Mouse (Mus musculus) WW6 (cell line): ENCODE measurements around the gene Shisa7.
"Not testable (repeated sequence)": the region's sequence is repeated elsewhere in the genome, so short reads cannot be mapped to it uniquely, and the experiment has no call there.

Experiments used
- DNase-seq: peaks from one replicate; pipeline ENCODE4 v3.0.0-alpha.2; 2013; ENCODE audit warnings: low read depth, low spot score

Shisa7 gene

DNA sequence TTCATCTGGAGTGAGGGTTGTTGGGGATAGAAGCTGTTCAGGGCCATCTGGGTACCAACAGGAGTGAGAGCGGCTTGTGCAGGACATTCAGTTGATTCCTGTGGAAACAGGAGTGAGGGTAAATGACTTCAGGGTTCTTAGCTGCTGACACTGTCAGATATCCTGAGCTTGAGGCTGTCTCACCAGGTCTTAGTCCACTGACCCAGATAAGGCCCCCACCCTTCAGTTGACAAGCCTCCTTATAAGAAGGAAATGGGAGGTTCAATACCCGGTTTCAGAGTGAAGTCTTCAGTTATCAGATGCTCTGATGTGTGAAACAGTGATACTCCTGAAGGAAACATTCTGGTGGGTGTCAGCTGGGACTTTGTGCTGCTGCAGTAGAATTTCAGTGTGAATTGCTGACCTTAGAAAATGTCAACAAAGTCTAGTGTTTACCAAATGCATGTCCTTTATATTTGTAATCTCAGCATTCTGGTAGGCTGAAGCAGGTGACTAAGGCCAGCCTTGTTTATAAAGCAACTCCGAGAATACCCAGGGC lies 49.8 kb downstream of the Shisa7 start:
- DNase-seq, result no peak

DNA sequence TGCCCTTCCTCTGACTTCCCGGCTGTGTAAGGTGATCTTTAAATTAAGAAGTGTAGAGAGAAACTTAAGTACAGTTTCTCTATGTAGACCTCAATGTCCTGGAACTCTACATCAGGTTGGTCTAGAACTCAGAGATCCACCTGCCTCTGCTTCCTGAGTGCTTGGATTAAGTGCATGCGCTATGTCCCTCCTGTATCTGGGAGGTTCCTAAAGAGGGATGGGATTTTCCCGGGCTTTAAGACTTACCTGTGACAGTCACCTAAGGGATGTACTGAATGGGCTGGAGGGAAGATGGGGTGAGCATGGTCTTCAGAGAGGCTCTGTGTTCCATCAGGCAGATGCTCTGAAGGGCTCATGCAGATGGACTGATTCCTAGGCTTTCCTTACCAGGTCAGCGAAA lies 50.8 kb downstream of the Shisa7 start:
- no peak for DNase-seq

DNA sequence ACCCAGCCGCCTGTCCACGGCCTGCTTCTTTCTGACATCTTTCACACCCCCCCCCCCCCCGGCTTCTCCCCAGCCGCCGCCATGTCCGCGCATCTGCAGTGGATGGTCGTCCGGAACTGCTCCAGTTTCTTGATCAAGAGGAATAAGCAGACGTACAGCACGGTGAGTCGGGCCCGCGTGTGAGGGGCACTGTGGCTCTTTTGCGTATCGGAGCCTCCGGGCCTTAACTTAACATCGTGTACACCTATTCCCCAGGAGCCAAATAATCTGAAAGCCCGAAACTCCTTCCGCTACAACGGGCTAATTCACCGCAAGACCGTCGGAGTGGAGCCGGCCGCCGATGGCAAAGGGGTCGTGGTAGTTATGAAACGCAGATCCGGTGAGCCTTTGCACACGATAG lies 51.2 kb downstream of the Shisa7 start:
- not testable (repeated sequence) for DNase-seq

DNA sequence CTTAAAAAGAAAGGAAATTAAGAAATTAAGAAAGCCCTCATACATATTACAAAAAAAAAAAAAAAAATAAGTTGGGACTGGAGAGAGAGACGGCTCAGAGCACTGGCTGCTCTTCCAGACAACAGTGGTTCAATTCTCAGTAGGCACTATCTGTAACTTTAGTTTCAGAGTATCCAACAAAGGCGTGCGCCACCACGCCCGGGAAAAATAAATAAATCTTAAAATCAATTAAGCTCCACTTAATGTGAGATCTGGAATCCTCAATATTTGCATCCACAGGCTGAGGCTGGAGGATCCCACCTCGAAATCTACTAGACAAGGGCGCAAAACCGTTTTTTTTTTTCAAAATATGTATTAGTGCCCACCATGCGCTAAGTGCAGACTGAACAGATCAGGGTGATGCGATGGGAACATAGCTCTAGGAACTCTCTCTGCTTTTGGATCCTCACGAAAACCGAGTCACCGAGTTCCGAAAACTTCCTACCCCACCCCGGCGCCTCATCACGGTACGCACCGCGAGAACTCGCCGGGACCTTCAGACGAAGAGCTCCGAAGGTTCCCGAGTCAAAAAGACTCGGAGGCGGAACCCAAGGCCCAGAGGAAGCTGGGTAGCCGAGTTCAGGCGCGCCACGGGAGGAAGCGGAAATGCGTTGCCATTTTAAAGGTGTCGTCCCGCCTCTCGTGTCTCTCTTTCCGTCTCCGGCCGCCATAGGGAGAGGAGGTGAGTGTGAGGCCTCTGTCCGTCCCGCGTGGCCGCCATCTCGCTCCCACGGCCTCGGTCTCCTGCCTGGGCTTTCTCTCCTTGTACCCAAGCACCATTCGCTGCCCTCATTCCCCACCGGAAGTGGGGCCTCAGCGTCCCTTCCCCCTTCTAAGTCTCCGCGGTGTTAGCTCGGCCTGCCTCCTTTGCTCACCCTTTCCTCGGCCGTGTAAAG lies 52.0 kb downstream of the Shisa7 start, which contains the start of gene Rpl28:
Gene Rpl28, plus strand, starts transcription at position 597 of the 935 bp plus-strand sequence.
- peak; percentile 90 for DNase-seq

DNA sequence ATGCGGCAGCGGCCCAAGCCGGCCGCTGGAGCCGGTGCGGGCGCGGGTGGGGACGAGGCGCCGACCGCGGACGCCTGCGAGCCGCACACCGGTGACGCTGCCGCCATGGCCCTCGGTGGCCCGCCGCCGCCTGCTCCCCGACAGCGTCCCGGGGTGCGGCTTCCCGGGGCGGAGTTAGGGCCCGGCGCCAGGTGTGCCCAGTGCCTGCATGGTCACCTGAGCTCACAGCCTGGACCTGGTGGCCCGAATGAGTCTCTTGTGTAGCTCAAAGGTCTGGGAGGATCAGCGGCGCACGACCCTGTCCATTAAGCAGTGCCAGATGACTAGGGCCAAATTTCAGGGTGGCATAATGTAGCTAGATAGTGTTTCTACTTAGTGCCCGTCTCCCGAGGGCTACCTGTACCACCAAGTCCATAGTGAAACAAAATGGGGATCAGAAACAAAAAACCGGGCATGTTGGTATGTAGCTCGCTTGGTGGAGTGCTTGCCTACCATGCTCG lies 55.0 kb downstream of the Shisa7 start, which contains the start of gene Tmem238:
Gene Tmem238, minus strand, starts transcription at position 221 of the 500 bp plus-strand sequence.
- DNase-seq, result no peak

DNA sequence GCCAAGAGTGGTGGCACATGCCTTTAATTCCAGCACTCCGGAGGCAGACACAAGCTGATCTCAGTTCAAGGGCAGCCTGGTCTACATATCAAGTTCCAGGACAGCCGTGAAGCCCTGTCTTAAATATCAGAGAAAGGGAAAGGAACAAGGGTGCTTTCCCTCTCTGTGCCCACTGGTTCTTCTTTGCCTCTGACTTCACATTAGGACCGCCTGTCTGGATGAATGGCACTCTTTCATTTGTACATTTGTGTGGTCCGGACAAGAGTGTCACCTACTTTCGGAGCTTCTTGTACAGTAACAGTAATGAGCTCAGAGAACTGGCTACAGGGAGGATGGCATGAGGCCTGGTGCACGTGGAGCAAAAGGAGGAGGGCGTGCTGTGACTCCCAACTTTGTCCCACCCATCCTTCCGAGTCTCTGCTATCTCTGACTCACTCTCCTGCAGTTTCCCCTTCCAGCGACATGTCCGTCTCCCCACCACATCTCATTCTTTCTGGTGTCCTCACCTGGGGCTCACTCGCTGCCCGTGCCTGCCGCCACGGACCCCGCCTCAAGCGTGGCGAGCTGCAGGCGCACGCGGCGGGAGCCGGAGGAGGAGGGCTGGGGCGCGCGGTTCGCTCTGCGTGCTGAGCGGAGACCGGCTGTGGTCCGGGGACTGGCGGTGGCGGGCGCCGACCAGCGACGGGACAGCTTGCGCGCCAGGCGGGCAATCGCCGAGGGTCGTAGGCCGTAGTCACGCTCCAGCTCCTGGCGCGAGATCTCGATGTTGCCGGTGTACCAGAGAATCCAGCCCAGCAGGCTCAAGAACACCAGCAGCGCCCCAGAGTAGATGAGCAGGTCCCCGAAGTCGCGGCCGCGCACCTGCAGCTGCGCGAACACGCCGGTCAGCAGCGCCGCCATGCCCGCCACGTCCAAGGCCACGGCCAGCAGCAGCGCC lies 55.7 kb downstream of the Shisa7 start:
- no peak for DNase-seq

DNA sequence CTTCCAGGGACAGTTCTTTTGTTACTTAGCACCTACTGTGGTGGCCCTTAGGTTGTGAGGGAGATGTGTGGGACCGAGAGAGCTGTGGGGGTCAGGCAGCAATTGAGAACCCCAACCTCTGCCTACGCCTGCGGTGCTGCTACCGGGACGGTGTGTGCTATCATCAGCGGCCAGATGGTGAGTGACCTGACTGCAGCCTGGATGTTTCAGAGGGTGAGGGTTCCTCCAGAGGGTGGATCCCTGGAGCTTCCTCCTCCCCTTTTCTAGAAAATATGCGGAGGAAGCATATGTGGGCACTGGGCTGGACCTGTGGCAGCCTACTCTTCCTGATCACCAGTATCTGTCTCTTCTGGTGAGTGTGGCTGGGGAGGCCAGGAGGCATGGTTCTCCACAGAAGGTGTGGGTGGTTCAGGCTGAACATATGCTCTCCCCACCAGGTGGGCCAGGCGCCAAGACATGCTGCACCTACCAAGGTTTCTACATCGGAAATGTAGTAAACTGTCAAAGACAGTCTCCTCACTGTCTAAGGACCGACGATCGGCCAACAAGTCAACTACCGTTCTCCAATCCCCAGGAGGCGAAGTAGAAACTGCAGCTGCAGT lies 60.7 kb downstream of the Shisa7 start:
- DNase-seq, result no peak

DNA sequence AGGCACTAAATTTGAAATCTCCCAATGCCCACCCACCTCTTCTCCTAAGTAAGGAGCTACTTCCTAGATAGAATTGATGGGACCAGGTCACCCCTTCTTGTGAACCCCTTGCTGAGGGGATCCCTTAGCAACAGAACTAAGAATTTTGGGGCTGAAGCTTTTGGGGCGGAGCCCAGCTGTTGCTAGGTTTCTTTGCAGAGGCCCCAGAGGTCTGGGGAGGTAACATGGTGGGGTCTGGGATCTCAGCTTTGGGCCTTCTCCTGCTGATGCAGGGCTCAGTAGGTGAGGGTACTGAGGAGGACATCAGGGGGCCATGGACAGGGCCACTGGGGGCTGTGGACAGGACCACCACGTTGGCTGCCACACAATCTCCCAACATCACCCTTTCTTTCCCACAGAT lies 61.7 kb downstream of the Shisa7 start, which contains the start of the genes Il11 and Tmem190:
Gene Il11, minus strand, starts transcription at position 101 of the 400 bp plus-strand sequence.
Gene Tmem190, plus strand, starts transcription at position 179 of the 400 bp plus-strand sequence.
- no peak for DNase-seq

DNA sequence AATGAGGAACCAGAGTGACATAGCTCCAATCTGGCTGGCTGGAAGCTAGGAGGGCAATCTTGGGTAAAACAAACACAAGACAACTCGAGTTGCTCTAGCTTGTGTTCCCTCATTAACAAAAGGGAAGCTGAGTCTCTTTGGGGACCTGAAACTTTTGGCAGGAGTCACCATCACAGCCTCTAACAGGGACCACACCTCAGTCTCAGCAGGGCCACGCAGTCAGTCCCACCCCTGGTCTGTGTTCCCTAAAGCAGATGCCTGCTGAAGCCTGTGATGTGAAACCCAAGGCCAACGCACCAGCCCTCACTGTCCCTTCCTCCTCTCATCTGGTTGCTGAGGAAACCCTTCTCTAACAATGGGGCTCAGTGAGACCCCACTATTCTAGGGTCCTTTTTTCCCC lies 62.4 kb downstream of the Shisa7 start:
- no peak for DNase-seq

DNA sequence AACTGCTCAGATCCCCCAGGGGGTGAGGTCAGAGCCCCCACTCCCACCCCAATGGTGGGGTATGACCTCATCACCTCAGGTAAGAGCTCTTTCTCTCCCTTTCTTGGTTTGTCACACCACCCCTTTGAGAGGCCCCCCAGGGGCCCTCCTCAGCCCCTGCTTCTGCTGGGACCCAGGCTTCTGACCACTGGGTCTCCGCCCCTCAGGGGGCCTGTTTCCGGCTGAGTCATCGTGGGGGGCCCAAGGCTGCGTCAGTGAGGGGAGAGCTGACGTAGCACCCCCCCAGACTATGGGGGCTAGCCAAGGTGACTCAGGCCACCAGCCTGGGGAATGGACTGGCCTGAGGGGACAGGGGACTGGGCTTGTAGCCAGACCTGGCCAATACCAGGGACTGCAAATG lies 64.6 kb downstream of the Shisa7 start:
- no peak for DNase-seq

DNA sequence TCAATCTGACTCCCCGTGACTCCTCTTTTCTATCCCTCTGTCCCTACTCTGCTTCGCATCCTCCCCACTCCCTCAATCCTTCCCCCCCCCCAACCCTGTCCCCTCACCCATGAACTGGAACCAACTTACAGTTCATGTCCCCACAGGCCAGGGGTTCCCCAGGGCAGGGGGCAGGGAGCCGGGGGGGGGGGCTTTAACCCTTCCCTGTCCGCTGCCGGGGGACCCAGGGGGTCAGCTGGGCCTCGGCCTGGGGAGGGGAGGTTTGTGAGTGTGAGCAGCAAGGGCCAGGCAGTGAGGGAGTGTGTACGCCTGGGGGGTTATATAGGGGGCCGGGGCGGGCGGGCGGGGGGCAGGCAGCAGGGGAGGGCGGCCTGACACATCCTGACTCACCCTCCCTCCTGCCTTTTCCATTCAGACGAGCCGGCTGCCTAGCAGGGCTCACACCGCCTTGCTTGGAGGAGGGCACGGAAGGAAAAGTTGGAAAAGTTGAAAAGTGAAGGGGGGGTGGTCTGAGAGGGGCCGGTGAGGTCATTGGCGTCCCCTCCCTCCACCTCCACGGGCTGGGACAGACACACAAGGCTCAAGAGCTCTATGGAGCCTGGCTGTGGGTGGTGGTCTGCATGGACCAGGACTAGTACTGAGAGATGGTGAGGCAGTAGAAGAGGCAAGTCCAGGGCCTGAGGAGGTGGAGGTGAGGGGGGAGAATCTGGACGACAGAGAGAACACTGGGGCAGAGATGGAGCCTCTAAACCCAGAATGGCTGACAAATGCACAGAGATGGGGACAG lies 66.5 kb downstream of the Shisa7 start:
- no peak for DNase-seq

DNA sequence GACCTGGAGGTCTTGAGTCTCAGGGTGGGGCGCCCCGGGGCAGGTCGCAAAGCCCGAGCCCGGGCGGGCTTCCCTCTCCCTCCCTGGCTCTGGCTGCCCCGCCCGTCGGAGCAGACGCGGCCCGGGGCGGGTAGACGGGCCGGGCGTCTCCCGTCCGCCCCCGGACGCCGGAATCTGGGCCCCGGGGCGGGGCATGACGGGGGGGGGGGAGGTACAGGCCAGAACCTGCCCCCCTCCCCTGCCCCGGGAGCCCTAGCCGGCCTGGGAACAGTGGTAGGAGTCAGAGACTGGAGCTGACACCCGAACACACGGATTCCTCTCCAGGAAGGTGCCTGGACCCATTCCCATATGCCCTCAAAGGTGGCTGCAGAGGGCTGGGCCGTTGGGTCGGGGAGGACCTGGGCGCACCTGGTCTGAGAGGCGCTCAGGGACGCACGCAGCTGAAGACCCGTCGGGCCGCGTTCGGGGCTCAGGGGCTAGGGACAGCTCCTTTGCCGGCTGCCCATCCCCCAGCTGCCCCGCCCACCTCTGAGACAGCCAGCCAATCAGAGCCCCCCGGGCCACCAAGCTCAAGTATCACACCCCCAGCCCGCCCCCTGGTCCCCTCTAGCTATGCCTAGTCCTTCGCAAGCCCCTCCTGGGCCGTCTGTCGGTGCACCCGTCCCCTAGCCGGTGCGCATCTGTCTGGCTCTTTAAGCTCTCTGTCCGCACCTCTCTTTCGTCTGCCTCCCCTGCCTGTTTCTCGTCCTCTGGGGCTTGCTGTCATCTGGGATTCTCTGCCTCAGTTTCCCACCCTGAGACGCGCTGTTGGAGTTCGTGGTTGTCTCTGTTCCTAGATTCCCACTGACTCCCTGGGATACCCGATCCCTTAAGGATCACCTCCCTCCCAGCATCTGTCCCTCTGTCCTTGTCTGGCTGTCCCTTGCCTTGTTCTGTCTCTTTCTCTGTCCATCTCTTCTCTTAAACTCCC lies 67.3 kb downstream of the Shisa7 start:
- DNase-seq, result peak; percentile 66

DNA sequence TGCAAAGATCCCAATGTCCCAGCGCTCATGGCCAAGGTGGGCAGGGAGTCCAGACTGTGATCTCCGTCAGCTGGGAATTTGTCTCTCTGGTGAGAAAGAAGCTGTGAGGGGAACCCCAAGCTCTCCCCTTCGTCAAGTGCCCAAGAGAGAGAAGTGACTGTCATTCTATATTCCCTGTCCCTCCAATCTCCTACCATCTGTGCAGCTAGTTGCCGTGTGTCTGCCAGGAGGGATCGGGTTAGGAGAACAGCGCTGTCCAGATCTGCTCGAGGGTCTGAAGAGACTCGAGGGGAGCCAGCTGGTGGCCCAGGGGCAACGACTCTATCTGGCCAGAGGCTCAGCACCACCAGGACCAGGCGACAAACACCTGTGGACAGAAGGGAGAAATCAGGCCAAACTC lies 68.4 kb downstream of the Shisa7 start:
- DNase-seq, result no peak
